Mouse (Mus musculus) kidney, adult 2 months (tissue): Measurements from ENCODE around the gene Cpm. TPM values are rescaled to one million over a fixed set of nuclear protein-coding genes. Genes with fewer than 3 reads are reported as not detected.
A peak's percentile ranks its signal among the peaks of the same experiment; 100 is the strongest.

Source experiments
- DNase-seq: peaks from one replicate; pipeline ENCODE4 v3.0.0; 2021
- H3K27ac ChIP-seq: fragments of 200-500 bp; 2 replicates; pipeline ENCODE4 v1.5.1; 2012; ENCODE audit warnings: low read depth, low read length, control low read depth, inconsistent platforms; ENCODE audit not compliant: insufficient read depth
- H3K27me3 ChIP-seq: fragments of 200-500 bp; replicated peaks from 2 replicates; pipeline ENCODE4 v1.6.1; 2012; ENCODE audit warnings: mild to moderate bottlenecking, moderate library complexity, low read length, inconsistent platforms; ENCODE audit not compliant: control insufficient read depth, insufficient read depth
- H3K36me3 ChIP-seq: fragments of 200-500 bp; 2 replicates; pipeline ENCODE4 v1.6.1; 2012; ENCODE audit warnings: mild to moderate bottlenecking, moderate library complexity, low read length, inconsistent platforms; ENCODE audit not compliant: control insufficient read depth, insufficient read depth
- H3K4me1 ChIP-seq: fragments of 200-500 bp; 2 replicates; pipeline ENCODE4 v1.6.1; 2011; ENCODE audit warnings: low read length; ENCODE audit not compliant: control insufficient read depth, insufficient read depth
- H3K4me3 ChIP-seq: fragments of 200-500 bp; 2 replicates; pipeline ENCODE4 v1.5.1; 2011; ENCODE audit warnings: mild to moderate bottlenecking, low read depth, low read length, control low read depth; ENCODE audit not compliant: insufficient read depth
- CTCF ChIP-seq: fragments of 200-500 bp; conservative IDR thresholded peaks from 2 replicates; pipeline ENCODE4 v1.5.1; 2011; ENCODE audit warnings: low read depth, mild to moderate bottlenecking, control low read depth, low read length, moderate library complexity, mixed read lengths; ENCODE audit not compliant: insufficient read depth, insufficient read length
- POLR2A ChIP-seq: fragments of 200-500 bp; IDR thresholded peaks from one replicate; pipeline ENCODE4 v1.6.1; 2011; ENCODE audit warnings: low read depth, low read length, control low read depth
- WGBS: fragments of 180-500 bp; shearing (Covaris S2); methylation state at CpG from one replicate; pipeline ENCODE4 v1.1.7; 2018; 5-methylcytosine and 5-hydroxymethylcytosine counted together
- polyA plus RNA-seq: library from polyadenylated mRNA; depleted of rRNA; stranded (reverse); fragments of >200 nt; gene quantifications from 2 replicates; pipeline ENCODE4 v1.2.3, GENCODE M21; 2012; rRNA removed

Gene Cpm
- polyA plus RNA-seq = 36.7 and 37.2 TPM in 2 replicates

- H3K27me3 ChIP-seq = peaks cover 1% of the 10 kb centered on the region; the same call in 1 of the 2 replicates
- H3K4me1 ChIP-seq = peaks cover 3% of the 10 kb centered on the region; the same call in 1 of the 2 replicates
- H3K4me3 ChIP-seq = peak within 1 kb of the TSS; percentile 50
- DNase-seq = peak; percentile 89
- H3K36me3 ChIP-seq = no peaks in the 10 kb centered on the region
- H3K27ac ChIP-seq = no peak within 1 kb of the TSS
- under 1% methylated on average over 73 of the region's 73 CpGs for WGBS
- no peak for TF ChIP-seq CTCF
- peak; percentile 72 for TF ChIP-seq POLR2A
Observed at GRCm38 (mm10) chr10:117629169-117629971, at the start of gene Cpm. Cpm (plus strand) TSS chr10:117629500.

- DNase-seq = no peak
- 72% methylated on average over 9 of the region's 9 CpGs for WGBS
- no peak for TF ChIP-seq POLR2A
- no peak for TF ChIP-seq CTCF
Observed at GRCm38 (mm10) chr10:117579771-117580284, 49.5 kb upstream of the Cpm start.

GRCm38 (mm10) chr10:117580405-117580804 is 48.9 kb upstream of the Cpm start:
- H3K27me3 ChIP-seq = no peaks in the 10 kb centered on the region
- DNase-seq = no peak
- H3K27ac ChIP-seq = no peak overlapping the region
- no peak for TF ChIP-seq CTCF
- no peak for TF ChIP-seq POLR2A
- H3K4me1 ChIP-seq = no peaks in the 10 kb centered on the region
- 93% methylated on average over 5 of the region's 5 CpGs for WGBS
- no peaks in the 10 kb centered on the region for H3K36me3 ChIP-seq
- no peak overlapping the region for H3K4me3 ChIP-seq

More at GRCm38 (mm10) chr10:117579771-117580284, 49.5 kb upstream of the Cpm start:
- H3K27ac ChIP-seq = no peak overlapping the region
- H3K36me3 ChIP-seq = no peaks in the 10 kb centered on the region
- no peaks in the 10 kb centered on the region for H3K27me3 ChIP-seq
- no peaks in the 10 kb centered on the region for H3K4me1 ChIP-seq
- no peak overlapping the region for H3K4me3 ChIP-seq

- Histone ChIP-seq H3K4me1 (no peaks in the 10 kb centered on the region), H3K27me3 (no peaks in the 10 kb centered on the region), H3K27ac (no peak overlapping the region), H3K4me3 (no peak overlapping the region), H3K36me3 (no peaks in the 10 kb centered on the region)
- 80% methylated on average over 11 of the region's 11 CpGs for WGBS
- DNase-seq = no peak
- no peak for TF ChIP-seq CTCF
- no peak for TF ChIP-seq POLR2A
Observed at GRCm38 (mm10) chr10:117581007-117581752, 48.1 kb upstream of the Cpm start.

- Histone ChIP-seq H3K4me1 (no peaks in the 10 kb centered on the region), H3K36me3 (no peaks in the 10 kb centered on the region), H3K4me3 (no peak overlapping the region), H3K27ac (no peak overlapping the region), H3K27me3 (no peaks in the 10 kb centered on the region)
- TF ChIP-seq CTCF (no peak), POLR2A (no peak)
- 76% methylated on average over 3 of the region's 3 CpGs for WGBS
- DNase-seq = no peak
Observed at GRCm38 (mm10) chr10:117581753-117582062, 47.6 kb upstream of the Cpm start.

- 62% methylated on average over 14 of the region's 14 CpGs for WGBS
- Histone ChIP-seq H3K4me3 (no peak overlapping the region), H3K27ac (no peak overlapping the region), H3K27me3 (no peaks in the 10 kb centered on the region), H3K4me1 (no peaks in the 10 kb centered on the region), H3K36me3 (no peaks in the 10 kb centered on the region)
- no peak for DNase-seq
- TF ChIP-seq POLR2A (no peak), CTCF (no peak)
Observed at GRCm38 (mm10) chr10:117583155-117584061, 45.9 kb upstream of the Cpm start.
